Mouse (Mus musculus): ENCODE results near the gene Tbc1d22b.
"Not testable (repeated sequence)": the region's sequence is repeated elsewhere in the genome, so short reads cannot be mapped to it uniquely, and the experiment has no call there.

The Tbc1d22b gene

GRCm38 (mm10) chr17:29549543-29550428 lies at the start of gene Tbc1d22b, which contains the start of gene Gm17657:
Gene Tbc1d22b (plus strand): TSS chr17:29549785.
Gene Gm17657 (minus strand): TSS chr17:29549638.
- peak; percentile 97 to 99 for DNase-seq

GRCm38 (mm10) chr17:29500243-29500740 lies 49.3 kb upstream of the Tbc1d22b start:
- no peak for DNase-seq

- DNase-seq = no peak
Observed at GRCm38 (mm10) chr17:29500802-29501469, 48.6 kb upstream of the Tbc1d22b start.

GRCm38 (mm10) chr17:29502005-29502668 lies 47.4 kb upstream of the Tbc1d22b start:
- no peak for DNase-seq

- DNase-seq = no peak
Observed at GRCm38 (mm10) chr17:29502669-29503665, 46.6 kb upstream of the Tbc1d22b start.

- DNase-seq = no peak
Observed at GRCm38 (mm10) chr17:29503700-29504099, 45.9 kb upstream of the Tbc1d22b start.

- DNase-seq = no peak
Observed at GRCm38 (mm10) chr17:29508927-29509608, 40.5 kb upstream of the Tbc1d22b start.

- no peak for DNase-seq
Observed at GRCm38 (mm10) chr17:29510691-29511090, 38.9 kb upstream of the Tbc1d22b start.

- DNase-seq = no peak
Observed at GRCm38 (mm10) chr17:29513044-29513730, 36.4 kb upstream of the Tbc1d22b start.

GRCm38 (mm10) chr17:29514435-29514834 lies 35.1 kb upstream of the Tbc1d22b start:
- peak; percentile 72 to 87 for DNase-seq

GRCm38 (mm10) chr17:29518665-29519064 lies 30.9 kb upstream of the Tbc1d22b start:
- DNase-seq = not testable (repeated sequence)

- DNase-seq = no peak
Observed at GRCm38 (mm10) chr17:29519731-29520130, 29.9 kb upstream of the Tbc1d22b start.

GRCm38 (mm10) chr17:29525613-29526012 lies 24.0 kb upstream of the Tbc1d22b start:
- no peak for DNase-seq

GRCm38 (mm10) chr17:29528568-29529187 lies 20.9 kb upstream of the Tbc1d22b start:
- DNase-seq = no peak

- DNase-seq = no peak
Observed at GRCm38 (mm10) chr17:29530508-29530907, 19.1 kb upstream of the Tbc1d22b start.

GRCm38 (mm10) chr17:29531278-29531677 lies 18.3 kb upstream of the Tbc1d22b start:
- DNase-seq = no peak

GRCm38 (mm10) chr17:29531757-29532384 lies 17.7 kb upstream of the Tbc1d22b start:
- DNase-seq = no peak

GRCm38 (mm10) chr17:29533866-29534265 lies 15.7 kb upstream of the Tbc1d22b start:
- no peak for DNase-seq

GRCm38 (mm10) chr17:29540426-29540825 lies 9.2 kb upstream of the Tbc1d22b start:
- DNase-seq = no peak

GRCm38 (mm10) chr17:29541419-29541818 lies 8.2 kb upstream of the Tbc1d22b start:
- peak; percentile 62 to 66 for DNase-seq
